Mouse (Mus musculus) ES-E14 (cell line): ENCODE results near the gene Bcorl1. TPM values are rescaled to one million over a fixed set of nuclear protein-coding genes. Genes with fewer than 3 reads are reported as not detected.

ENCODE experiments used
- DNase-seq: peaks from one replicate; pipeline ENCODE4 v3.0.0-alpha.2; 2013; ENCODE audit warnings: low read depth, low spot score
- H3K27ac ChIP-seq: 2 replicates; pipeline ENCODE4 v1.5.1; 2012; ENCODE audit warnings: low read depth, mild to moderate bottlenecking, low read length, moderate library complexity, mixed read lengths; ENCODE audit not compliant: poor library complexity, insufficient read depth, severe bottlenecking
- H3K36me3 ChIP-seq: 2 replicates; pipeline ENCODE4 v1.6.1; 2012; ENCODE audit warnings: mild to moderate bottlenecking, low read length, moderate library complexity, mixed read lengths; ENCODE audit not compliant: control insufficient read depth, poor library complexity, insufficient read depth, severe bottlenecking
- H3K4me1 ChIP-seq, 2 experiments: fragments of 150-350 bp in 1 of 2; sonication (generic) in 1 of 2; 2 replicates each; pipeline ENCODE4 v1.6.1; 2012; ENCODE audit warnings: low read length in 2 of 2, mild to moderate bottlenecking in 1 of 2, mixed read lengths in 1 of 2; ENCODE audit not compliant: control insufficient read depth in 2 of 2, insufficient read depth in 2 of 2, poor library complexity in 1 of 2
- H3K4me3 ChIP-seq, 2 experiments: fragments of 150-350 bp in 1 of 2; sonication (generic) in 1 of 2; 2 replicates each; pipeline ENCODE4 v1.5.1; 2012; ENCODE audit warnings: low read length in 2 of 2, low read depth in 1 of 2, mild to moderate bottlenecking in 1 of 2, mixed read lengths in 1 of 2; ENCODE audit not compliant: insufficient read depth in 1 of 2, poor library complexity in 1 of 2, severe bottlenecking in 1 of 2
- H3K9ac ChIP-seq: 2 replicates; pipeline ENCODE4 v1.6.1; 2012; ENCODE audit warnings: low read depth, mild to moderate bottlenecking, low read length, mixed read lengths; ENCODE audit not compliant: poor library complexity, insufficient read depth, severe bottlenecking
- H3K9me3 ChIP-seq: fragments of 150-350 bp; sonication (generic); 2 replicates; pipeline ENCODE4 v1.6.1; 2012; ENCODE audit warnings: low read depth, mild to moderate bottlenecking, low read length; ENCODE audit not compliant: control insufficient read depth, insufficient read depth
- CHD2 ChIP-seq: IDR thresholded peaks from 2 replicates; pipeline ENCODE4 v1.6.1; 2014; ENCODE audit warnings: mild to moderate bottlenecking, low read depth, low read length, inconsistent platforms
- HCFC1 ChIP-seq: IDR thresholded peaks from 2 replicates; pipeline ENCODE4 v1.6.1; 2012; ENCODE audit warnings: low read length, inconsistent platforms, borderline replicate concordance; ENCODE audit not compliant: insufficient read depth
- MAFK ChIP-seq: IDR thresholded peaks from 2 replicates; pipeline ENCODE4 v1.6.1; 2014; ENCODE audit warnings: mild to moderate bottlenecking, low read depth, low read length, inconsistent platforms; ENCODE audit not compliant: insufficient read depth
- ZC3H11A ChIP-seq: IDR thresholded peaks from 2 replicates; pipeline ENCODE4 v1.6.1; 2012; ENCODE audit warnings: low read depth, mild to moderate bottlenecking, inconsistent platforms, low read length, borderline replicate concordance
- ZNF384 ChIP-seq: IDR thresholded peaks from 2 replicates; pipeline ENCODE4 v1.6.1; 2012; ENCODE audit warnings: low read depth, low read length, inconsistent platforms
- in situ Hi-C, 2 experiments: fragments of 600-800 bp; cut with MboI; formaldehyde crosslinking; loops; one replicate each; pipeline ENCODE4 v1.15.1; 2025; ENCODE audit warnings: low sequenced_read_pairs in 2 of 2, inconsistent platforms in 1 of 2; ENCODE audit not compliant: unreplicated experiment in 2 of 2
- total RNA-seq: library from RNA; depleted of rRNA; stranded (reverse); fragments of 300-350 nt; gene quantifications from 2 replicates; pipeline ENCODE4 v1.2.3, GENCODE M21; 2012

Gene Bcorl1
- total RNA-seq, 1 experiment: 2.7 TPM

GRCm38 (mm10) chrX:48418417-48418816, 77.3 kb downstream of the Bcorl1 start:
- Histone ChIP-seq H3K4me1 (no peaks in the 10 kb centered on the region), H3K9me3 (no peaks in the 10 kb centered on the region), H3K9ac (no peak overlapping the region), H3K36me3 (no peaks in the 10 kb centered on the region), H3K27ac (no peak overlapping the region), H3K4me3 (no peak overlapping the region)
- DNase-seq: no peak
- no peak for TF ChIP-seq ZNF384
- TF ChIP-seq ZC3H11A: no peak
- TF ChIP-seq CHD2: no peak
- TF ChIP-seq HCFC1: no peak
- no peak for TF ChIP-seq MAFK
- in situ Hi-C loops: loop anchor here (25.0 kb wide), 1 partner anchor 431 kb away; no protein-coding TSS in a partner anchor

DNA sequence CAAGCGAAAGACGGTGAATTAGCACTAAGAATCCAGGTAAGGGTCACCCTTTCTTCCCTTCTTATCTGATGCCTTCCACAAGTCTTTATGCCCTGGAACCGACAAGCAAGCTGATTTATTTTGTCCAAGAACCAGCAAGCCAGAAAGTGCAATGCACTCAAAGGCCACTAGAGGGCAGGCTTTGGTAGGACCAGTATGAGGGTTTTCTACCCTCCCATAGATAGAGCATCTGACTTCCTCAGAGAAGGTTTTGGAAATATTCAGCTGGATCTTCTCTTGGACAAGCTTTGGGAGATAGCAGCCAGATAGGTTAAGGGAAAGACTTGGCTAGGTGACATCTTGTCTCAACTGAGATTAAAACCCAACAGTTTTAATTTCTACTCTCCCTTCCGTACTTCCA, 81.8 kb downstream of the Bcorl1 start:
- in situ Hi-C loops: loop anchor here (25.0 kb wide), 1 partner anchor 436 kb away; no protein-coding TSS in a partner anchor
- Histone ChIP-seq H3K4me1 (peaks cover 0 to 6% of the 10 kb centered on the region in 2 experiments; a peak in 2 of 4 replicates), H3K9me3 (no peaks in the 10 kb centered on the region), H3K27ac (no peak overlapping the region), H3K36me3 (no peaks in the 10 kb centered on the region), H3K4me3 (no peak overlapping the region), H3K9ac (no peak overlapping the region)
- TF ChIP-seq HCFC1 (no peak), ZC3H11A (peak; percentile 72; the same call in 1 of the 2 replicates), ZNF384 (no peak)
- peak; percentile 51 for DNase-seq

GRCm38 (mm10) chrX:48423671-48424070, 82.5 kb downstream of the Bcorl1 start:
- DNase-seq: no peak
- Histone ChIP-seq H3K9me3 (no peaks in the 10 kb centered on the region), H3K4me3 (no peak overlapping the region), H3K9ac (no peak overlapping the region), H3K27ac (no peak overlapping the region), H3K36me3 (no peaks in the 10 kb centered on the region), H3K4me1 (peaks cover 0 to 7% of the 10 kb centered on the region in 2 experiments; a peak in 2 of 4 replicates)
- in situ Hi-C loops: loop anchor here (25.0 kb wide), 1 partner anchor 436 kb away; no protein-coding TSS in a partner anchor
- TF ChIP-seq CHD2: no peak
- no peak for TF ChIP-seq MAFK

GRCm38 (mm10) chrX:48424583-48424982, 83.4 kb downstream of the Bcorl1 start:
- H3K36me3 ChIP-seq: no peaks in the 10 kb centered on the region
- no peaks in the 10 kb centered on the region for H3K9me3 ChIP-seq
- TF ChIP-seq CHD2 (no peak), MAFK (no peak), ZC3H11A (no peak), HCFC1 (no peak), ZNF384 (no peak)
- no peak overlapping the region for H3K27ac ChIP-seq
- in situ Hi-C loops: loop anchor here (25.0 kb wide), 1 partner anchor 437 kb away; no protein-coding TSS in a partner anchor
- no peak overlapping the region for H3K4me3 ChIP-seq
- H3K4me1 ChIP-seq: peaks cover 0 to 7% of the 10 kb centered on the region in 2 experiments; a peak in 2 of 4 replicates
- H3K9ac ChIP-seq: no peak overlapping the region
- no peak for DNase-seq

DNA sequence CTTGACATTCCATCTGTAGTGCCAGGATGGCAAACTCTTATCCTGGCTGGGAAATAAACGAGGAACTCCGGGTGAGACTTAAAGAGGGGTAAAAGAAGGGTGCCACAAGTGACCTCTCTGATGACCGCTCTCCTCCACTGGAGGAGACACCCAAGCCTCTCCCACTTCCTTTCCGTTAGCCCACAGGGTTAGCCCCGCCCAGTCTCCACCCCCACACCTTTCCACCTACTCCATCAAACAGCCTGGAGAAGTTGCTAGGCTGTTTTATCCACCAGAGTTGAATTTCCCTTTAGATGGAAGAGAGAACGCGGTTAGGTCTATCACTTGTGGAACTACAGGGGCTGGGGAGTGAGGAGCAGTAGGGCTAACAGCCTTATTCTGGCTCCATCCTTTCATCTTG, 84.1 kb downstream of the Bcorl1 start:
- in situ Hi-C loops: no loop called here
- TF ChIP-seq ZC3H11A (no peak), ZNF384 (no peak), HCFC1 (no peak), CHD2 (no peak), MAFK (no peak)

More for the DNA sequence above, 84.1 kb downstream of the Bcorl1 start:
- no peak overlapping the region for H3K27ac ChIP-seq
- no peaks in the 10 kb centered on the region for H3K9me3 ChIP-seq
- DNase-seq: no peak
- peaks cover 0 to 7% of the 10 kb centered on the region in 2 experiments; a peak in 2 of 4 replicates for H3K4me1 ChIP-seq
- no peaks in the 10 kb centered on the region for H3K36me3 ChIP-seq
- no peak overlapping the region for H3K9ac ChIP-seq
- no peak overlapping the region for H3K4me3 ChIP-seq
